Mouse (Mus musculus) MEL (cell line): ENCODE results near the gene Lypd8. TPM values are rescaled to one million over a fixed set of nuclear protein-coding genes. Genes with fewer than 3 reads are reported as not detected.

Experiments used
- DNase-seq: peaks from one replicate; pipeline ENCODE4 v3.0.0; 2011; ENCODE audit warnings: low read depth, low spot score
- H3K27ac ChIP-seq: 2 replicates; pipeline ENCODE4 v1.5.1; 2012; ENCODE audit warnings: low read depth, mild to moderate bottlenecking, control low read depth, low read length, moderate library complexity; ENCODE audit not compliant: control insufficient read depth
- H3K27me3 ChIP-seq, 2 experiments: fragments of 150-350 bp in 1 of 2; sonication (generic) in 1 of 2; 2 replicates each; pipeline ENCODE4 v1.6.1; 2012; ENCODE audit warnings: low read length in 2 of 2, mild to moderate bottlenecking in 2 of 2, improper control_type of control experiment in 1 of 2, moderate library complexity in 1 of 2; ENCODE audit not compliant: insufficient read depth in 2 of 2, control insufficient read depth in 1 of 2
- H3K36me3 ChIP-seq, 2 experiments: 2 replicates each; pipeline ENCODE4 v1.6.1; 2012 to 2014; ENCODE audit warnings: low read length in 2 of 2, improper control_type of control experiment in 1 of 2, inconsistent platforms in 1 of 2, mild to moderate bottlenecking in 1 of 2; ENCODE audit not compliant: insufficient read depth in 2 of 2, control insufficient read depth in 1 of 2
- H3K4me1 ChIP-seq, 2 experiments: fragments of 150-350 bp in 1 of 2; sonication (generic) in 1 of 2; 2 replicates each; pipeline ENCODE4 v1.6.1; 2012; ENCODE audit warnings: low read length in 2 of 2, improper control_type of control experiment in 1 of 2, mild to moderate bottlenecking in 1 of 2; ENCODE audit not compliant: insufficient read depth in 2 of 2, control insufficient read depth in 1 of 2
- H3K4me3 ChIP-seq, 2 experiments: fragments of 150-350 bp in 1 of 2; sonication (generic) in 1 of 2; 2 replicates each; pipeline ENCODE4 v1.5.1; 2012; ENCODE audit warnings: low read depth in 2 of 2, low read length in 2 of 2, mild to moderate bottlenecking in 2 of 2, moderate library complexity in 2 of 2, control low read depth in 1 of 2, improper control_type of control experiment in 1 of 2; ENCODE audit not compliant: control insufficient read depth in 1 of 2, insufficient read depth in 1 of 2
- H3K79me2 ChIP-seq: 2 replicates; pipeline ENCODE4 v1.6.1; 2012; ENCODE audit warnings: mild to moderate bottlenecking, low read length, moderate library complexity; ENCODE audit not compliant: control insufficient read depth, poor library complexity, insufficient read depth
- H3K9ac ChIP-seq: 2 replicates; pipeline ENCODE4 v1.6.1; 2012; ENCODE audit warnings: low read depth, mild to moderate bottlenecking, control low read depth, low read length, moderate library complexity; ENCODE audit not compliant: control insufficient read depth, poor library complexity, severe bottlenecking
- H3K9me3 ChIP-seq: fragments of 150-350 bp; sonication (generic); replicated peaks from 2 replicates; pipeline ENCODE4 v1.6.1; 2012; ENCODE audit warnings: mild to moderate bottlenecking, low read length, improper control_type of control experiment, moderate library complexity; ENCODE audit not compliant: insufficient read depth
- BHLHE40 ChIP-seq: IDR thresholded peaks from 2 replicates; pipeline ENCODE4 v1.6.1; 2012; ENCODE audit warnings: low read depth, mild to moderate bottlenecking, inconsistent platforms, low read length, improper control_type of control experiment, borderline replicate concordance
- CHD2 ChIP-seq: IDR thresholded peaks from 2 replicates; pipeline ENCODE4 v1.6.1; 2011; ENCODE audit warnings: low read length, improper control_type of control experiment
- E2F4 ChIP-seq: IDR thresholded peaks from 2 replicates; pipeline ENCODE4 v1.6.1; 2011; ENCODE audit warnings: low read depth, low read length, improper control_type of control experiment, borderline replicate concordance
- GATA1 ChIP-seq: IDR thresholded peaks from 2 replicates; pipeline ENCODE4 v1.6.1; 2011; ENCODE audit warnings: low read depth, low read length, improper control_type of control experiment
- HCFC1 ChIP-seq: IDR thresholded peaks from 2 replicates; pipeline ENCODE4 v1.6.1; 2012; ENCODE audit warnings: low read depth, mild to moderate bottlenecking, inconsistent platforms, low read length, improper control_type of control experiment, moderate library complexity
- MAFK ChIP-seq: IDR thresholded peaks from 2 replicates; pipeline ENCODE4 v1.6.1; 2011; ENCODE audit warnings: low read depth, mild to moderate bottlenecking, low read length, improper control_type of control experiment, borderline replicate concordance
- MAZ ChIP-seq: IDR thresholded peaks from 2 replicates; pipeline ENCODE4 v1.6.1; 2012; ENCODE audit warnings: low read depth, mild to moderate bottlenecking, inconsistent platforms, low read length, improper control_type of control experiment
- MEF2A ChIP-seq: IDR thresholded peaks from 2 replicates; pipeline ENCODE4 v1.6.1; 2014; ENCODE audit warnings: low read depth, mild to moderate bottlenecking, inconsistent platforms, low read length, improper control_type of control experiment; ENCODE audit not compliant: poor library complexity, insufficient replicate concordance, severe bottlenecking; ENCODE audit errors: extremely low read depth
- MYC ChIP-seq: IDR thresholded peaks from 2 replicates; pipeline ENCODE4 v1.6.1; 2011; ENCODE audit warnings: low read depth, mild to moderate bottlenecking, low read length, improper control_type of control experiment, moderate library complexity
- NELFE ChIP-seq: IDR thresholded peaks from 2 replicates; pipeline ENCODE4 v1.6.1; 2011; ENCODE audit warnings: low read depth, low read length, improper control_type of control experiment
- POLR2AphosphoS2 ChIP-seq: IDR thresholded peaks from 2 replicates; pipeline ENCODE4 v1.6.1; 2011; ENCODE audit warnings: low read length, improper control_type of control experiment
- RCOR1 ChIP-seq: IDR thresholded peaks from 2 replicates; pipeline ENCODE4 v1.6.1; 2012; ENCODE audit warnings: low read depth, mild to moderate bottlenecking, inconsistent platforms, low read length, improper control_type of control experiment
- SIN3A ChIP-seq: IDR thresholded peaks from 2 replicates; pipeline ENCODE4 v1.6.1; 2012; ENCODE audit warnings: low read length, improper control_type of control experiment, inconsistent platforms
- SMC3 ChIP-seq: IDR thresholded peaks from 2 replicates; pipeline ENCODE4 v1.6.1; 2011; ENCODE audit warnings: low read depth, low read length, improper control_type of control experiment
- TAL1 ChIP-seq: IDR thresholded peaks from 2 replicates; pipeline ENCODE4 v1.6.1; 2012; ENCODE audit warnings: mild to moderate bottlenecking, inconsistent platforms, low read length, moderate library complexity, mixed read lengths
- UBTF ChIP-seq: IDR thresholded peaks from 2 replicates; pipeline ENCODE4 v1.6.1; 2012; ENCODE audit warnings: low read depth, mild to moderate bottlenecking, inconsistent platforms, low read length, improper control_type of control experiment, moderate library complexity, borderline replicate concordance; ENCODE audit not compliant: insufficient read depth
- polyA plus RNA-seq, 2 experiments: library from polyadenylated mRNA; stranded (reverse) in 1 of 2; unstranded in 1 of 2; fragments of >175 nt in 1 of 2; fragments of >200 nt in 1 of 2; gene quantifications; 2 replicates each; pipeline versions ENCODE4 v1.2.1 to v1.2.4; 2012; ENCODE audit warnings: low replicate concordance in 2 of 2, low read depth in 1 of 2; ENCODE audit not compliant: insufficient read length in 2 of 2, insufficient read depth in 1 of 2, missing spikeins in 1 of 2
- total RNA-seq: library from RNA; depleted of rRNA; stranded (reverse); fragments of 300-350 nt; gene quantifications from 2 replicates; pipeline ENCODE4 v1.2.3, GENCODE M21; 2012

Gene Lypd8
- total and polyA plus RNA-seq, 3 experiments = 0.19 to 0.31 TPM; not detected in 1

DNA sequence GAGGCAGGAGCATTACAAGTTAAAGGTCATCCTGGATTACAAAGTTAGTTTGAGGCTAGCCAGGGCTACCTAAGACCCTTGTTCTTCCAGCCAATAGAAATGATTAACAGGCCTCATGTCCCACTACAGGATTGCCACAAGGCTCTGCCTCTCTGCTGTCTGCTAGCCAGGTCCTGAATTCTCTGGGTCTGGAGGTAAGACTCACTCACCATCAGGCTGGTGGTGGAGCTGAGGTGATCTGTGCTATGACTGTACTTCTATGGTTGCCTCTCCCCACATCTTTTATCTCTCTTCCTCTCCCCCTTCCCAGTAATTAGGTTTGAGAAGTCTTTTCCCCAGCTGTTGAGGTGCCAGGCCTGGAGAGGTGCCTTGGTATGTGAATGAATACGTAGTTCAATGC lies 673 bp downstream of the Lypd8 start (continued):
- TF ChIP-seq CHD2 = no peak
- no peak for TF ChIP-seq SMC3
- peak; percentile 37 for TF ChIP-seq RCOR1
- TF ChIP-seq MEF2A = no peak
- no peak for TF ChIP-seq MAZ
- TF ChIP-seq NELFE = no peak
- TF ChIP-seq MYC = no peak
- no peak for TF ChIP-seq E2F4
- peak; percentile 64 for TF ChIP-seq GATA1
- TF ChIP-seq TAL1 = peak; percentile 20; the same call in 1 of the 2 replicates

DNA sequence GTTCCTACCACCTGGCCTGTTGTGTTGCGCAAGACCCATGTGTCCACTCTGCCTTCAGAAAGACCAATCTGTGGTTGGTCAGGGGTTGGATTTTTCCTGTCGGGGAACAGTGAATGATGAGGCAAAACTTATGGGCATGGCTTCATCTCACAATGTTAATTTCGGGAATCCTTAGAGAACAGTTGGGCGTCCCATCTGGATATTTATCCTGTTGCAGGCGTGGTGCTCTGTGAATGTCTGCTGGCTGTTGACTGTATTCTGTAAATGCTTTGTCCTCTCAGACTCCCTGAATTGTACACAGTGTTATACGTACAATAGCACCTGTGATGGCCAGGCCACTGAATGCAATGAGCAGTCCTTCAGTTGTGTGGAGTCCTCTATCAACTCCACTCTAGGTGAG lies 3.6 kb downstream of the Lypd8 start:
- Histone ChIP-seq H3K27ac (no peak overlapping the region), H3K27me3 (no peaks in the 10 kb centered on the region), H3K9ac (no peak overlapping the region), H3K36me3 (peaks cover 0 to 4% of the 10 kb centered on the region in 2 experiments; a peak in 1 of 4 replicates), H3K4me3 (no peak overlapping the region), H3K79me2 (no peaks in the 10 kb centered on the region), H3K9me3 (no peaks in the 10 kb centered on the region), H3K4me1 (peaks cover 0 to 30% of the 10 kb centered on the region in 2 experiments; a peak in 3 of 4 replicates)
- no peak for DNase-seq
- TF ChIP-seq BHLHE40 = no peak

DNA sequence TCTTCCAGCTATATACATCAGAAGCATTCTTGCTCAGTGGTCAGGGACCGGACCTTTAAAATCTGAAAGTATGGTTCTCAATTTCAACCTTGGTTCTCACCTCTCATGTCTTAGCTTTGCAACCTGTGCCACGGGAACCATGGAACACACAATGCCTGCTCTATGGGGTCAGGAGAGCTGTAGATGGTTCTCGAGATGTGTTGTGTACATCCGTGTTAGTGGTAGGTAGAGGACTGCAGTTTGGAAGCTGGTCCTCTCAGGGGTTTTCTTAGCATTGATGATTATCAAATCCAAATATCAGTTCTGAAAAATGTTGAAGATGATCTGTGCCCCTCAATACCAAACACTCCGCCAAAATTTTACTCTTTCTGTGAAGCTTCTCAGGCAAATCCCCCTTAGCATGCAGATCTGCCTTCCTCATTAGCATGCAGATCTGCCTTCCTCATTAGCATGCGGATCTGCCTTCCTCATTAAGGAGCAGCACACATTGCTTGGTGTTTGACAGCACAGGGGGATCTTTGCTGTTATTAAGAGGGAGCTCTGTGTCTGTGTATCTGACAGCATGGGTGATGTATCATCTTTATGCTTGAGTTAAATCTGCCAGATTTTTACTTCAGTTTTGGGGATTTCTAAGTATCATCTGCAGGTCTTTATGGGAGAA lies 21.3 kb downstream of the Lypd8 start:
- Histone ChIP-seq H3K27me3 (0 out of 4 replicates have a peak, but pooled peaks cover 0 to 3% of the 10 kb centered on the region in 2 experiments), H3K36me3 (no peaks in the 10 kb centered on the region), H3K27ac (no peak overlapping the region), H3K9me3 (no peaks in the 10 kb centered on the region), H3K4me3 (no peak overlapping the region), H3K9ac (no peak overlapping the region), H3K4me1 (no peaks in the 10 kb centered on the region), H3K79me2 (no peaks in the 10 kb centered on the region)
- DNase-seq = no peak
- no peak for TF ChIP-seq POLR2AphosphoS2
- no peak for TF ChIP-seq HCFC1
- no peak for TF ChIP-seq MAFK
- no peak for TF ChIP-seq RCOR1
- no peak for TF ChIP-seq UBTF
- TF ChIP-seq SIN3A = no peak
- TF ChIP-seq TAL1 = no peak
- no peak for TF ChIP-seq MAZ
- TF ChIP-seq SMC3 = no peak
